Mouse (Mus musculus) C2C12 (cell line): ENCODE results near the gene Gm10203.

Source experiments
- CEBPB ChIP-seq: IDR thresholded peaks from one replicate; pipeline ENCODE4 v1.6.1; 2011; ENCODE audit warnings: low read depth, mild to moderate bottlenecking, control low read depth, moderate library complexity
- CTCF ChIP-seq: IDR thresholded peaks from one replicate; pipeline ENCODE4 v1.5.1; 2011; ENCODE audit not compliant: control insufficient read depth, insufficient read depth, insufficient read length
- FOSL1 ChIP-seq: IDR thresholded peaks from one replicate; pipeline ENCODE4 v1.8.0; 2011; ENCODE audit warnings: mild to moderate bottlenecking, low read length; ENCODE audit not compliant: poor library complexity, insufficient read depth, severe bottlenecking
- MAX ChIP-seq: IDR thresholded peaks from one replicate; pipeline ENCODE4 v1.6.1; 2011; ENCODE audit warnings: mild to moderate bottlenecking, control low read depth
- MYOG ChIP-seq: IDR thresholded peaks from one replicate; pipeline ENCODE4 v1.6.1; 2011; ENCODE audit not compliant: control insufficient read depth, insufficient read length; ENCODE audit errors: extremely low read depth

- TF ChIP-seq MAX (no peak), CTCF (no peak), CEBPB (no peak), MYOG (no peak), FOSL1 (no peak)
Measured at GRCm38 (mm10) chr6:149118935-149119334, 11.0 kb upstream of the Gm10203 start.
